Comparison of ENCODE assay signal across 9 mouse cellular contexts in genomic region chr2:157338663-157339062, GRCm38 (mm10). TPM values are rescaled to one million over a fixed set of nuclear protein-coding genes. Genes with fewer than 3 reads are reported as not detected.
DNase-seq lines count a peak whose midpoint lies in the region; ATAC-seq lines count a peak whose summit lies in the region.
"Had no signal": no experiment of that assay in that cellular context is flagged by ENCODE, and none has a peak within 500 bp of the region (broad histone marks: within the 10 kb centered on the region; RNA-seq: fewer than 3 reads in every experiment).

No protein-coding gene starts in this region.

- ATAC-seq in activated CD4-positive, CD25-positive, alpha-beta regulatory T cell, adult 4 months: no peak

- intact Hi-C loops in gastrocnemius, postnatal 14 days (cut with DNase I; ENCODE audit: low total_unique reads): loop anchor here (5.0 kb wide), 1 partner anchor 41 kb away; no protein-coding TSS in a partner anchor

- peak; percentile 85 for DNase-seq in CD4-positive, CD25-positive, alpha-beta regulatory T cell, adult 2 months (ENCODE audit: low read depth, low spot score)
- DNase-seq in NIH3T3 (ENCODE audit: low read depth): peak; percentile 86
- peak; percentile 71 to 86 for DNase-seq in cerebellum, postnatal 14 days
- DNase-seq in gastrocnemius, postnatal 14 days: peak; percentile 65
- DNase-seq in layer of hippocampus, adult 18-20 months (ENCODE audit: low spot score in 2 of 2): peak; percentile 67 to 79
- peak; percentile 83 for DNase-seq in lung, postnatal 14 days
- peak; percentile 74 for DNase-seq in right cerebral cortex, postnatal 4 days

RNA-seq across cellular contexts. Expression of gene Ghrh, which starts 8.6 kb away (rescaled TPM):
- total RNA-seq in gastrocnemius, postnatal 14 days (2021): not detected
- not detected for total RNA-seq in layer of hippocampus, adult 18-20 months (2021)
- polyA plus RNA-seq in activated CD4-positive, CD25-positive, alpha-beta regulatory T cell, adult 4 months (2017; shearing (Covaris generic)): not detected
- total RNA-seq: left cerebral cortex, postnatal 36 days had no signal

RNA-seq across cellular contexts. Expression of gene Manbal, which starts 28.7 kb away (rescaled TPM):
- 10 to 100 TPM; 20.7 to 28.3 TPM for total RNA-seq in gastrocnemius, postnatal 14 days (2021)
- 10 to 100 TPM; 55.5 to 57.0 TPM for total RNA-seq in layer of hippocampus, adult 18-20 months (2021)
- 10 to 100 TPM; 30.7 to 54.6 TPM for polyA plus RNA-seq in activated CD4-positive, CD25-positive, alpha-beta regulatory T cell, adult 4 months (2017; shearing (Covaris generic))

RNA-seq across cellular contexts. Expression of gene Mroh8, which starts 59.3 kb away (rescaled TPM):
- under 1 TPM; 0.27 to 0.55 TPM for total RNA-seq in gastrocnemius, postnatal 14 days (2021)
- 1 to 10 TPM; 1.1 to 1.4 TPM for total RNA-seq in layer of hippocampus, adult 18-20 months (2021)
- polyA plus RNA-seq in activated CD4-positive, CD25-positive, alpha-beta regulatory T cell, adult 4 months (2017; shearing (Covaris generic)): not detected

RNA-seq across cellular contexts. Expression of gene Rpn2, which starts 59.8 kb away (rescaled TPM):
- 10 to 100 TPM; 78.0 to 90.0 TPM for total RNA-seq in gastrocnemius, postnatal 14 days (2021)
- total RNA-seq in layer of hippocampus, adult 18-20 months (2021): 100 to 1,000 TPM; 137 to 145 TPM
- 100 to 1,000 TPM; 181 to 225 TPM for polyA plus RNA-seq in activated CD4-positive, CD25-positive, alpha-beta regulatory T cell, adult 4 months (2017; shearing (Covaris generic))
